Mouse (Mus musculus) intestine, embryonic 16.5 days (tissue): Measurements from ENCODE around the gene Supt3. TPM values are rescaled to one million over a fixed set of nuclear protein-coding genes. Genes with fewer than 3 reads are reported as not detected.

Source experiments
- ATAC-seq: fragments of 200-750 bp; cut with Nextera tagmentation; 2 replicates; pipeline ENCODE4 v1.8.0; 2017; ENCODE audit warnings: moderate TSS enrichment, moderate library complexity
- H3K27ac ChIP-seq: fragments of 300-500 bp; sonication (generic); 2 replicates; pipeline ENCODE4 v1.5.1; 2014; ENCODE audit warnings: mild to moderate bottlenecking, low read length
- H3K27me3 ChIP-seq: fragments of 300-500 bp; sonication (generic); replicated peaks from 2 replicates; pipeline ENCODE4 v1.6.1; 2014; ENCODE audit warnings: low read length, control low read depth, mixed read lengths; ENCODE audit not compliant: control insufficient read depth, insufficient read depth
- H3K36me3 ChIP-seq: fragments of 300-500 bp; sonication (generic); 2 replicates; pipeline ENCODE4 v1.6.1; 2014; ENCODE audit warnings: low read length, control low read depth; ENCODE audit not compliant: control insufficient read depth, insufficient read depth
- H3K4me1 ChIP-seq: fragments of 300-500 bp; sonication (generic); 2 replicates; pipeline ENCODE4 v1.6.1; 2014; ENCODE audit warnings: low read length, control low read depth, mixed read lengths; ENCODE audit not compliant: control insufficient read depth, insufficient read depth
- H3K4me2 ChIP-seq: fragments of 300-500 bp; sonication (generic); 2 replicates; pipeline ENCODE4 v1.6.1; 2014; ENCODE audit warnings: low read depth, low read length, control low read depth
- H3K4me3 ChIP-seq: fragments of 300-500 bp; sonication (generic); 2 replicates; pipeline ENCODE4 v1.5.1; 2014; ENCODE audit warnings: mild to moderate bottlenecking, low read length
- H3K9ac ChIP-seq: fragments of 300-500 bp; sonication (generic); 2 replicates; pipeline ENCODE4 v1.6.1; 2014; ENCODE audit warnings: low read depth, low read length
- H3K9me3 ChIP-seq: fragments of 300-500 bp; sonication (generic); 2 replicates; pipeline ENCODE4 v1.6.1; 2016; ENCODE audit warnings: low read length, control low read depth; ENCODE audit not compliant: control insufficient read depth
- whole genome bisulfite sequencing: fragments of 180-500 bp; shearing (Covaris S2); extraction: QIAGEN DNeasy Blood & Tissue Kit; methylation state at CpG from one replicate; pipeline ENCODE4 v1.1.7; 2014; 5-methylcytosine and 5-hydroxymethylcytosine counted together
- polyA plus RNA-seq: library from polyadenylated mRNA; unstranded; fragments of >200 nt; fragmentation: Nextera tagmentation; extraction: Ambion mirVana; gene quantifications from 2 replicates; pipeline ENCODE4 v1.2.1, GENCODE M21; 2015

The Supt3 gene
- polyA plus RNA-seq, 1 experiment from 2014 or later = 15.7 TPM

GRCm38 (mm10) chr17:45073779-45074178 is 296.8 kb downstream of the Supt3 start:
- WGBS = 86% methylated on average over 3 of the region's 3 CpGs
- H3K27me3 ChIP-seq = no peaks in the 10 kb centered on the region
- no peak overlapping the region for H3K4me2 ChIP-seq
- no peaks in the 10 kb centered on the region for H3K9me3 ChIP-seq
- H3K36me3 ChIP-seq = no peaks in the 10 kb centered on the region
- no peak for ATAC-seq
- no peaks in the 10 kb centered on the region for H3K4me1 ChIP-seq
- no peak overlapping the region for H3K4me3 ChIP-seq
- no peak overlapping the region for H3K9ac ChIP-seq
- H3K27ac ChIP-seq = no peak overlapping the region

- Histone ChIP-seq H3K36me3 (no peaks in the 10 kb centered on the region), H3K4me3 (no peak overlapping the region), H3K9ac (no peak overlapping the region), H3K27ac (no peak overlapping the region), H3K4me1 (0 out of 2 replicates have a peak, but pooled peaks cover 4% of the 10 kb centered on the region), H3K4me2 (no peak overlapping the region), H3K27me3 (no peaks in the 10 kb centered on the region), H3K9me3 (no peaks in the 10 kb centered on the region)
- ATAC-seq = no peak
- WGBS = 90% methylated on average over 4 of the region's 4 CpGs
Measured at GRCm38 (mm10) chr17:45076951-45077350, 300.0 kb downstream of the Supt3 start.

GRCm38 (mm10) chr17:45077921-45078640 is 301.1 kb downstream of the Supt3 start:
- H3K4me1 ChIP-seq = 0 out of 2 replicates have a peak, but pooled peaks cover 4% of the 10 kb centered on the region
- ATAC-seq = no peak
- H3K27ac ChIP-seq = no peak overlapping the region
- 63% methylated on average over 14 of the region's 14 CpGs for WGBS
- H3K9me3 ChIP-seq = no peaks in the 10 kb centered on the region
- no peak overlapping the region for H3K4me3 ChIP-seq
- H3K9ac ChIP-seq = no peak overlapping the region
- no peaks in the 10 kb centered on the region for H3K36me3 ChIP-seq
- H3K27me3 ChIP-seq = no peaks in the 10 kb centered on the region
- H3K4me2 ChIP-seq = no peak overlapping the region

- 66% methylated on average over 8 of the region's 8 CpGs for WGBS
- ATAC-seq = no peak
Measured at GRCm38 (mm10) chr17:45081521-45081920, 304.6 kb downstream of the Supt3 start.

GRCm38 (mm10) chr17:45081955-45082475 is 305.1 kb downstream of the Supt3 start:
- Histone ChIP-seq H3K27me3 (no peaks in the 10 kb centered on the region), H3K27ac (no peak overlapping the region), H3K9ac (no peak overlapping the region), H3K9me3 (no peaks in the 10 kb centered on the region), H3K4me3 (no peak overlapping the region), H3K4me2 (no peak overlapping the region), H3K36me3 (no peaks in the 10 kb centered on the region), H3K4me1 (0 out of 2 replicates have a peak, but pooled peaks cover 4% of the 10 kb centered on the region)
- WGBS = 51% methylated on average over 8 of the region's 8 CpGs
- no peak for ATAC-seq

More at GRCm38 (mm10) chr17:45081521-45081920, 304.6 kb downstream of the Supt3 start:
- Histone ChIP-seq H3K4me3 (no peak overlapping the region), H3K36me3 (no peaks in the 10 kb centered on the region), H3K4me2 (no peak overlapping the region), H3K4me1 (0 out of 2 replicates have a peak, but pooled peaks cover 4% of the 10 kb centered on the region), H3K27me3 (no peaks in the 10 kb centered on the region), H3K9ac (no peak overlapping the region), H3K9me3 (no peaks in the 10 kb centered on the region), H3K27ac (no peak overlapping the region)

- Histone ChIP-seq H3K36me3 (no peaks in the 10 kb centered on the region), H3K27ac (no peak overlapping the region), H3K4me2 (no peak overlapping the region), H3K9ac (no peak overlapping the region), H3K9me3 (no peaks in the 10 kb centered on the region), H3K4me1 (0 out of 2 replicates have a peak, but pooled peaks cover 4% of the 10 kb centered on the region), H3K4me3 (no peak overlapping the region), H3K27me3 (no peaks in the 10 kb centered on the region)
- 77% methylated on average over 5 of the region's 5 CpGs for WGBS
- ATAC-seq = no peak
Measured at GRCm38 (mm10) chr17:45086361-45086760, 309.4 kb downstream of the Supt3 start.

- 51% methylated on average over 5 of the region's 5 CpGs for WGBS
- no peaks in the 10 kb centered on the region for H3K4me1 ChIP-seq
- H3K4me3 ChIP-seq = no peak overlapping the region
- H3K9me3 ChIP-seq = no peaks in the 10 kb centered on the region
- no peak for ATAC-seq
- H3K4me2 ChIP-seq = no peak overlapping the region
- H3K27me3 ChIP-seq = no peaks in the 10 kb centered on the region
- no peaks in the 10 kb centered on the region for H3K36me3 ChIP-seq
- H3K9ac ChIP-seq = no peak overlapping the region
- no peak overlapping the region for H3K27ac ChIP-seq
Measured at GRCm38 (mm10) chr17:45087022-45087421, 310.1 kb downstream of the Supt3 start.

GRCm38 (mm10) chr17:45101064-45101463 is 324.1 kb downstream of the Supt3 start:
- Histone ChIP-seq H3K4me3 (no peak overlapping the region), H3K9ac (no peak overlapping the region), H3K4me1 (no peaks in the 10 kb centered on the region), H3K27me3 (no peaks in the 10 kb centered on the region), H3K36me3 (no peaks in the 10 kb centered on the region), H3K4me2 (no peak overlapping the region), H3K27ac (no peak overlapping the region), H3K9me3 (no peaks in the 10 kb centered on the region)
- WGBS = 73% methylated on average over 7 of the region's 7 CpGs
- ATAC-seq = no peak

GRCm38 (mm10) chr17:45115386-45115785 is 338.4 kb downstream of the Supt3 start:
- H3K27ac ChIP-seq = no peak overlapping the region

More at GRCm38 (mm10) chr17:45115386-45115785, 338.4 kb downstream of the Supt3 start:
- Histone ChIP-seq H3K4me2 (no peak overlapping the region), H3K9me3 (no peaks in the 10 kb centered on the region), H3K4me1 (peaks cover 9% of the 10 kb centered on the region), H3K36me3 (no peaks in the 10 kb centered on the region), H3K9ac (no peak overlapping the region), H3K4me3 (no peak overlapping the region), H3K27me3 (no peaks in the 10 kb centered on the region)
- no peak for ATAC-seq
- WGBS = 43% methylated on average over 3 of the region's 3 CpGs
